Mouse (Mus musculus): ENCODE measurements around the gene Dnmbp. TPM values are rescaled to one million over a fixed set of nuclear protein-coding genes. Genes with fewer than 3 reads are reported as not detected.

Gene Dnmbp
- polyA plus RNA-seq, 1 experiment from 2014 or later, result 19.1 TPM

GRCm38 (mm10) chr19:43900690-43901089, 39.3 kb downstream of the Dnmbp start:
- Histone ChIP-seq H3K4me3 (replicated peaks) (no peak overlapping the region), H3K4me2 (no peak overlapping the region), H3K36me3 (replicated peaks) (no peaks in the 10 kb centered on the region; the same call in 1 of the 2 replicates), H3K4me1 (no peaks in the 10 kb centered on the region), H3K9me3 (no peaks in the 10 kb centered on the region), H3K27ac (no peak overlapping the region), H3K9ac (no peak overlapping the region), H3K27me3 (no peaks in the 10 kb centered on the region)
- 78% methylated on average over 9 of the region's 9 CpGs for WGBS
- no peak for ATAC-seq (ENCODE audit: low FRiP score)

DNA sequence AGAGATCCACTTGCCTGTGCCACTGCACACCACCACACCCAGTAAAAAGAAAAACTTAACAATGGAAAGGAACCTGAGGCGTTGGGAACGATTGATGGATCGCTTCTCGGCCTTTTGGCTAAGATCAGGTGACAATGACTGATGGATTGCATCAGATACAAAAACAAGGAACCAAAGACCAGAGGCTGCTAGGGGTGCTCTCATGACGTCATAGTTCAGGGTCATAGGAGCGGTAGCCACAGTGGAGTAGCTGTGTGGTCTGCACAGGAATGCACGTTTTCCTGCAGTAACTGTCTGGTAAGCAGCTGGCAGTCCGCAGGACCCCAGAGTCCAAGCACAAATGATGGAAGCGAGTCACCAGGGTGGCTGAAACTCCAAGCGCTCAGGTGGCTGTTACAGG, 41.4 kb downstream of the Dnmbp start:
- ATAC-seq (ENCODE audit: low FRiP score), result no peak
- no peaks in the 10 kb centered on the region for H3K9me3 ChIP-seq
- no peak overlapping the region for H3K27ac ChIP-seq
- no peaks in the 10 kb centered on the region for H3K4me1 ChIP-seq
- WGBS, result 78% methylated on average over 10 of the region's 10 CpGs
- no peak overlapping the region for H3K9ac ChIP-seq
- H3K4me3 ChIP-seq (replicated peaks), result no peak overlapping the region
- H3K36me3 ChIP-seq (replicated peaks), result no peaks in the 10 kb centered on the region; the same call in 1 of the 2 replicates
- no peaks in the 10 kb centered on the region for H3K27me3 ChIP-seq
- H3K4me2 ChIP-seq, result no peak overlapping the region

DNA sequence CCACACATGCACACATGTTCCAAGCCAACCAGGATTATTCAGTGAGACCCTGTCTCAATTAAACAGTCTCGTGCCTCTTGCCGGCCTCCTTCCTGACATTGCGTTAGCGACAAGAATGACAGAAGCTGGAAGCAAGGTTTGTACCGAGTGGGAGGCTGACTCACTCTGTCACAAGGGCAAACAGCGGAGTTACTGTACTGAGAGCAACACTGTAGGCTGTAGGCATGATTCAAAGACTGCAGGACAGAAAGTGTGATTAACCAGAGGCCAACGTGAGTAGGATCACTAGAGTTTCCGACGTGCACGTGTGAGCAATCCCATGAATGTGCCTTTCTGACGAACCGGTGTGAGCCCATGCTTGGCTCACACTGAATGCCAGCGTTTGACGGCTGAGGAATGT, 43.5 kb downstream of the Dnmbp start:
- Histone ChIP-seq H3K9ac (no peak overlapping the region), H3K4me2 (no peak overlapping the region), H3K27ac (no peak overlapping the region), H3K4me3 (replicated peaks) (no peak overlapping the region), H3K36me3 (replicated peaks) (no peaks in the 10 kb centered on the region), H3K27me3 (no peaks in the 10 kb centered on the region), H3K4me1 (no peaks in the 10 kb centered on the region), H3K9me3 (no peaks in the 10 kb centered on the region)
- no peak for ATAC-seq (ENCODE audit: low FRiP score)
- WGBS, result 92% methylated on average over 14 of the region's 14 CpGs

DNA sequence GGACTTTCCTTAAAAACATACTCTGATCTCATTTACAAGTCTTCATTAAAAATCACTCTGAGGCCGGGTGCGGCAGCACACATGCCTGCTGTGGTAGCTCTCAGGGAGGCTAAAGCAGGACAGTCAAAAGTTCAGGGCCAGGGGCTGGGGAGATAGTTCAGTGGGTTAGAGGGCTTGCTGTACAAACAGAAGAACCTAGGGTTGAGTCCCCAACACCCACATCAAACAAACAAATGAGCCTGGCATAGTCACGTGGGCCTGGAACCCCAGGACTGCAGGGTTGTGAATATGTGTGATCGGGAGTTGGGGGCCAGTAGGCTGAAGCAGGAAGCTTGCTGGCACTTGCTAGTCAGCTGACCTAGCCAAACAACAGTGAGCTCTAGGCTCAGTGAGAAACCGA, 44.0 kb downstream of the Dnmbp start:
- no peaks in the 10 kb centered on the region for H3K4me1 ChIP-seq
- H3K27ac ChIP-seq, result no peak overlapping the region
- H3K9me3 ChIP-seq, result no peaks in the 10 kb centered on the region
- H3K4me2 ChIP-seq, result no peak overlapping the region
- 96% methylated on average over 5 of the region's 5 CpGs for WGBS
- no peak overlapping the region for H3K9ac ChIP-seq
- no peak overlapping the region for H3K4me3 ChIP-seq (replicated peaks)
- H3K36me3 ChIP-seq (replicated peaks), result no peaks in the 10 kb centered on the region
- H3K27me3 ChIP-seq, result no peaks in the 10 kb centered on the region
- no peak for ATAC-seq (ENCODE audit: low FRiP score)

DNA sequence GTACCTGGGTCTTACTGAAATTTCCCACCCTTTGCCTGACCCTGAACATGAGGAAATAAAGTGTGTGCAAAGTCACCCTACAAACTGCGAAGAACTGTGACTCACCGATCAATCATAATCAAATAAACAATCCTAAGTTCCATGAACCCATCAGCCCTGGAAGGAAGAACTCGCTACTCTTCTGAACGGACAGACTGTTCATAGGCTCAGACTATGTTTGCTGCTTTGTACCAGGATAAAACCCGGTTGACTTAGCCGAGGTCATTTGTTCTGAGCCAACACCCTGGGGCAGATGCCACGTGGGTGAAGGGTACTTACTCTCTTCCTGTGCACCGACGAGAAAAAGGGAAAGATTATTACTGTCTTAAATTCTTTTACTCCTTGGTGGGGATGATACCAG, 45.2 kb downstream of the Dnmbp start:
- Histone ChIP-seq H3K4me2 (no peak overlapping the region), H3K4me3 (replicated peaks) (no peak overlapping the region), H3K27me3 (no peaks in the 10 kb centered on the region), H3K9me3 (no peaks in the 10 kb centered on the region), H3K9ac (no peak overlapping the region), H3K36me3 (replicated peaks) (no peaks in the 10 kb centered on the region), H3K27ac (no peak overlapping the region), H3K4me1 (no peaks in the 10 kb centered on the region)
- ATAC-seq (ENCODE audit: low FRiP score), result no peak
- WGBS, result 70% methylated on average over 9 of the region's 9 CpGs

- H3K4me3 ChIP-seq (replicated peaks), result no peak overlapping the region
- H3K27me3 ChIP-seq, result no peaks in the 10 kb centered on the region
- H3K9me3 ChIP-seq, result no peaks in the 10 kb centered on the region
- H3K4me2 ChIP-seq, result no peak overlapping the region
- no peaks in the 10 kb centered on the region for H3K4me1 ChIP-seq
- no peak for ATAC-seq (ENCODE audit: low FRiP score)
- H3K27ac ChIP-seq, result no peak overlapping the region
- H3K36me3 ChIP-seq (replicated peaks), result no peaks in the 10 kb centered on the region
- 9% methylated on average over 7 of the region's 7 CpGs for WGBS
- H3K9ac ChIP-seq, result no peak overlapping the region
Measured at GRCm38 (mm10) chr19:43894070-43894469, 45.9 kb downstream of the Dnmbp start.

DNA sequence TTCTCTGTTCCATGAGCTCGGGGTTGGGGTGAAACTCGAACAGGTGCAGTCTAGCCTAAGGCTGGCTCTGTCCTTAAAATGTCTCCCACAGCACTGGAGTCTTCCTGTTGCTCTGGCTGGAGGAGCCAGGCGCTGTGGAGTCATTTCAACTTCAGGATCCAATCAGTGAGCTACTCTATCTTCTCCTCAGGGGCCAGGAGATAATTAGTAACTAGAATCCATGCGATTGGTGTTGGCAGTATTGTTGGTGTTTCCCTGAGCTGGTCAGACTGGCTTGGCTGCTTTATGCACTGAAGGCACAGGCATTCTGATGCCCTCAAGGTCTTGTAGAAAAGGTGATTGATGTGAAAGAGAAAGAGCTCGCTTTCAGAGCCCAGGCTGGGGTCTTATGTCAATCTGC, 49.5 kb downstream of the Dnmbp start:
- H3K9ac ChIP-seq, result no peak overlapping the region
- ATAC-seq (ENCODE audit: low FRiP score), result no peak
- no peaks in the 10 kb centered on the region for H3K9me3 ChIP-seq
- no peak overlapping the region for H3K27ac ChIP-seq
- H3K27me3 ChIP-seq, result no peaks in the 10 kb centered on the region
- H3K36me3 ChIP-seq (replicated peaks), result no peaks in the 10 kb centered on the region
- WGBS, result 71% methylated on average over 5 of the region's 5 CpGs
- H3K4me3 ChIP-seq (replicated peaks), result no peak overlapping the region
- H3K4me1 ChIP-seq, result no peaks in the 10 kb centered on the region
- H3K4me2 ChIP-seq, result no peak overlapping the region

- H3K4me2 ChIP-seq, result no peak overlapping the region
- no peak for ATAC-seq (ENCODE audit: low FRiP score)
- no peak overlapping the region for H3K27ac ChIP-seq
- WGBS, result 81% methylated on average over 2 of the region's 2 CpGs
- peaks cover 8% of the 10 kb centered on the region for H3K4me1 ChIP-seq
- H3K36me3 ChIP-seq (replicated peaks), result no peaks in the 10 kb centered on the region
- H3K27me3 ChIP-seq, result no peaks in the 10 kb centered on the region
- no peak overlapping the region for H3K4me3 ChIP-seq (replicated peaks)
- H3K9me3 ChIP-seq, result no peaks in the 10 kb centered on the region
- H3K9ac ChIP-seq, result no peak overlapping the region
Measured at GRCm38 (mm10) chr19:43887725-43888124, 52.3 kb downstream of the Dnmbp start.

GRCm38 (mm10) chr19:43887242-43887641, 52.7 kb downstream of the Dnmbp start:
- Histone ChIP-seq H3K36me3 (replicated peaks) (no peaks in the 10 kb centered on the region), H3K9me3 (no peaks in the 10 kb centered on the region), H3K9ac (no peak overlapping the region), H3K27me3 (no peaks in the 10 kb centered on the region), H3K4me1 (peaks cover 10% of the 10 kb centered on the region), H3K4me2 (no peak overlapping the region), H3K27ac (no peak overlapping the region), H3K4me3 (replicated peaks) (no peak overlapping the region)
- no peak for ATAC-seq (ENCODE audit: low FRiP score)
- 84% methylated on average over 5 of the region's 5 CpGs for WGBS

- Histone ChIP-seq H3K4me3 (replicated peaks) (no peak overlapping the region), H3K27ac (0 out of 2 replicates have a peak overlapping the region, but pooled peaks have one; percentile 42), H3K4me2 (no peak overlapping the region), H3K9ac (no peak overlapping the region), H3K9me3 (peaks cover 2% of the 10 kb centered on the region; the same call in 1 of the 2 replicates), H3K36me3 (replicated peaks) (no peaks in the 10 kb centered on the region), H3K4me1 (peaks cover 10% of the 10 kb centered on the region), H3K27me3 (no peaks in the 10 kb centered on the region)
- no peak for ATAC-seq (ENCODE audit: low FRiP score)
- 84% methylated on average over 12 of the region's 12 CpGs for WGBS
Measured at GRCm38 (mm10) chr19:43886371-43887099, 53.5 kb downstream of the Dnmbp start.

GRCm38 (mm10) chr19:43884668-43885498, 55.1 kb downstream of the Dnmbp start:
- Histone ChIP-seq H3K27ac (no peak overlapping the region), H3K4me1 (peaks cover 15% of the 10 kb centered on the region), H3K27me3 (no peaks in the 10 kb centered on the region), H3K4me2 (no peak overlapping the region), H3K4me3 (replicated peaks) (no peak overlapping the region), H3K9ac (no peak overlapping the region), H3K9me3 (peaks cover 3% of the 10 kb centered on the region; the same call in 1 of the 2 replicates), H3K36me3 (replicated peaks) (no peaks in the 10 kb centered on the region)
- no peak for ATAC-seq (ENCODE audit: low FRiP score)
- 73% methylated on average over 13 of the region's 13 CpGs for WGBS

GRCm38 (mm10) chr19:43882895-43883573, 57.0 kb downstream of the Dnmbp start:
- Histone ChIP-seq H3K9ac (peak overlapping the region; percentile 36; the same call in 1 of the 2 replicates), H3K4me3 (replicated peaks) (no peak overlapping the region; the same call in 1 of the 2 replicates), H3K27ac (peak overlapping the region; percentile 63), H3K27me3 (no peaks in the 10 kb centered on the region), H3K4me1 (peaks cover 29% of the 10 kb centered on the region), H3K9me3 (peaks cover 3% of the 10 kb centered on the region; the same call in 1 of the 2 replicates), H3K4me2 (peak overlapping the region; percentile 41), H3K36me3 (replicated peaks) (no peaks in the 10 kb centered on the region)
- 20% methylated on average over 18 of the region's 18 CpGs for WGBS
- ATAC-seq (ENCODE audit: low FRiP score), result peak; percentile 22
